Mouse (Mus musculus) CH12.LX (cell line): ENCODE measurements at regions not wholly inside any gene's neighbourhood (a gene's known extent, or its start where the extent isn't known, plus 50 kb on each side); places are given as distances from the start of the nearest gene placed in this dataset.

Experiments
- DNase-seq: peaks from one replicate; pipeline ENCODE4 v3.0.0-alpha.2; 2013; ENCODE audit errors: extremely low read depth
- H3K27ac ChIP-seq: 2 replicates; pipeline ENCODE4 v1.5.1; 2012; ENCODE audit warnings: low read depth, mild to moderate bottlenecking, control low read depth, moderate library complexity; ENCODE audit not compliant: insufficient read depth
- H3K27me3 ChIP-seq: replicated peaks from 2 replicates; pipeline ENCODE3; 2012; ENCODE audit warnings: inconsistent platforms
- H3K36me3 ChIP-seq, 2 experiments: replicated peaks in 1 of 2; 2 replicates each; pipeline versions ENCODE3 to v1.6.1; 2012; ENCODE audit warnings: inconsistent platforms in 1 of 2, low read length in 1 of 2, mild to moderate bottlenecking in 1 of 2, mixed read lengths in 1 of 2, moderate library complexity in 1 of 2; ENCODE audit not compliant: control insufficient read depth in 1 of 2, insufficient read depth in 1 of 2
- H3K4me1 ChIP-seq, 2 experiments: 2 replicates each; pipeline ENCODE4 v1.6.1; 2012; ENCODE audit warnings: inconsistent platforms in 1 of 2, moderate library complexity in 1 of 2; ENCODE audit not compliant: insufficient read depth in 2 of 2, control insufficient read depth in 1 of 2
- H3K4me2 ChIP-seq: 2 replicates; pipeline ENCODE4 v1.6.1; 2012; ENCODE audit warnings: low read depth, mild to moderate bottlenecking, control low read depth; ENCODE audit not compliant: poor library complexity, insufficient read depth, severe bottlenecking
- H3K4me3 ChIP-seq, 3 experiments: fragments of 150-350 bp in 1 of 3; sonication (generic) in 1 of 3; replicated peaks in 1 of 3; 2 replicates each; pipeline versions ENCODE3 to v1.5.1; 2011 to 2012; ENCODE audit warnings: low read depth in 2 of 3, low read length in 2 of 3, mild to moderate bottlenecking in 2 of 3, moderate library complexity in 2 of 3, control low read depth in 1 of 3, improper control_type of control experiment in 1 of 3, inconsistent platforms in 1 of 3, mixed read lengths in 1 of 3; ENCODE audit not compliant: poor library complexity in 1 of 3
- H3K79me2 ChIP-seq: replicated peaks from 2 replicates; pipeline ENCODE4 v1.6.1; 2012; ENCODE audit warnings: mild to moderate bottlenecking, moderate library complexity; ENCODE audit not compliant: control insufficient read depth, poor library complexity, insufficient read depth, severe bottlenecking; ENCODE audit errors: extremely low read depth
- H3K9ac ChIP-seq: 2 replicates; pipeline ENCODE4 v1.6.1; 2012; ENCODE audit warnings: low read depth, mild to moderate bottlenecking, control low read depth, moderate library complexity; ENCODE audit not compliant: insufficient read depth
- H3K9me3 ChIP-seq: replicated peaks from 2 replicates; pipeline ENCODE3; 2012; ENCODE audit warnings: low read length, inconsistent platforms, mixed read lengths
- BHLHE40 ChIP-seq: IDR thresholded peaks from 2 replicates; pipeline ENCODE4 v1.6.1; 2011; ENCODE audit warnings: mild to moderate bottlenecking, low read depth, low read length, improper control_type of control experiment
- CHD1 ChIP-seq: IDR thresholded peaks from 2 replicates; pipeline ENCODE4 v1.6.1; 2012; ENCODE audit warnings: low read depth, low read length, improper control_type of control experiment, inconsistent platforms
- CHD2 ChIP-seq: IDR thresholded peaks from 2 replicates; pipeline ENCODE4 v1.6.1; 2011; ENCODE audit warnings: low read length, improper control_type of control experiment
- CTCF ChIP-seq, 2 experiments: IDR thresholded peaks in 1 of 2; conservative IDR thresholded peaks in 1 of 2; 2 replicates each; pipeline ENCODE4 v1.5.1; 2011 to 2012; ENCODE audit warnings: low read depth in 2 of 2, low read length in 2 of 2, improper control_type of control experiment in 1 of 2, inconsistent platforms in 1 of 2, mild to moderate bottlenecking in 1 of 2, moderate library complexity in 1 of 2
- ELF1 ChIP-seq: IDR thresholded peaks from 2 replicates; pipeline ENCODE4 v1.6.1; 2014; ENCODE audit warnings: low read depth, mild to moderate bottlenecking, inconsistent platforms, low read length, improper control_type of control experiment
- ETS1 ChIP-seq: conservative IDR thresholded peaks from 2 replicates; pipeline ENCODE4 v1.6.1; 2012; ENCODE audit warnings: low read depth, mild to moderate bottlenecking, inconsistent platforms, low read length, improper control_type of control experiment, moderate library complexity
- HCFC1 ChIP-seq: IDR thresholded peaks from 2 replicates; pipeline ENCODE4 v1.6.1; 2012; ENCODE audit warnings: low read depth, mild to moderate bottlenecking, inconsistent platforms, low read length, improper control_type of control experiment
- JUN ChIP-seq: IDR thresholded peaks from 2 replicates; pipeline ENCODE4 v1.6.1; 2011; ENCODE audit warnings: low read depth, mild to moderate bottlenecking, low read length, improper control_type of control experiment, moderate library complexity; ENCODE audit not compliant: insufficient read depth
- MAFK ChIP-seq: IDR thresholded peaks from 2 replicates; pipeline ENCODE4 v1.6.1; 2011; ENCODE audit warnings: low read length, improper control_type of control experiment; ENCODE audit not compliant: insufficient replicate concordance
- MAZ ChIP-seq: IDR thresholded peaks from 2 replicates; pipeline ENCODE4 v1.6.1; 2012; ENCODE audit warnings: low read depth, mild to moderate bottlenecking, inconsistent platforms, low read length, improper control_type of control experiment, moderate library complexity
- MEF2A ChIP-seq: IDR thresholded peaks from 2 replicates; pipeline ENCODE4 v1.6.1; 2014; ENCODE audit warnings: low read depth, mild to moderate bottlenecking, inconsistent platforms, low read length, improper control_type of control experiment, borderline replicate concordance
- MXI1 ChIP-seq: IDR thresholded peaks from 2 replicates; pipeline ENCODE4 v1.6.1; 2011; ENCODE audit warnings: mild to moderate bottlenecking, low read depth, low read length, improper control_type of control experiment
- NELFE ChIP-seq: IDR thresholded peaks from 2 replicates; pipeline ENCODE4 v1.6.1; 2011; ENCODE audit warnings: low read depth, low read length, improper control_type of control experiment
- POLR2A ChIP-seq: IDR thresholded peaks from 2 replicates; pipeline ENCODE4 v1.6.1; 2011; ENCODE audit warnings: low read depth, mild to moderate bottlenecking, improper control_type of control experiment, low read length
- POLR2AphosphoS2 ChIP-seq: IDR thresholded peaks from 2 replicates; pipeline ENCODE4 v1.6.1; 2011; ENCODE audit warnings: low read depth, low read length, improper control_type of control experiment
- SMC3 ChIP-seq: IDR thresholded peaks from 2 replicates; pipeline ENCODE4 v1.6.1; 2011; ENCODE audit warnings: low read depth, low read length, improper control_type of control experiment
- TCF12 ChIP-seq: IDR thresholded peaks from 2 replicates; pipeline ENCODE4 v1.6.1; 2014; ENCODE audit warnings: low read depth, mild to moderate bottlenecking, inconsistent platforms, low read length, improper control_type of control experiment
- USF1 ChIP-seq: IDR thresholded peaks from 2 replicates; pipeline ENCODE4 v1.6.1; 2014; ENCODE audit warnings: low read depth, mild to moderate bottlenecking, inconsistent platforms, low read length, improper control_type of control experiment
- USF2 ChIP-seq: conservative IDR thresholded peaks from 2 replicates; pipeline ENCODE4 v1.6.1; 2011; ENCODE audit warnings: low read depth, low read length, improper control_type of control experiment
- ZC3H11A ChIP-seq: IDR thresholded peaks from 2 replicates; pipeline ENCODE4 v1.6.1; 2012; ENCODE audit warnings: low read depth, mild to moderate bottlenecking, inconsistent platforms, low read length, improper control_type of control experiment
- ZKSCAN1 ChIP-seq: IDR thresholded peaks from 2 replicates; pipeline ENCODE4 v1.6.1; 2012; ENCODE audit warnings: low read depth, inconsistent platforms, low read length, improper control_type of control experiment, borderline replicate concordance
- ZMIZ1 ChIP-seq: IDR thresholded peaks from 2 replicates; pipeline ENCODE4 v1.6.1; 2012; ENCODE audit warnings: low read depth, mild to moderate bottlenecking, inconsistent platforms, low read length, improper control_type of control experiment
- ZNF384 ChIP-seq: IDR thresholded peaks from 2 replicates; pipeline ENCODE4 v1.6.1; 2012; ENCODE audit warnings: low read depth, low read length, improper control_type of control experiment, inconsistent platforms
- dilution Hi-C: fragments of 300-500 bp; cut with MboI; formaldehyde crosslinking; loops from 2 replicates; pipeline ENCODE4 v1.14.3; 2020; ENCODE audit warnings: low sequenced_read_pairs; ENCODE audit not compliant: extremely low pct_unique_long_range_greater_than_20kb, extremely low pct_ligation_motif_present
- in situ Hi-C: fragments of 300-500 bp; cut with MboI; formaldehyde crosslinking; loops from 3 replicates; pipeline ENCODE4 v1.14.3; 2019; ENCODE audit warnings: low sequenced_read_pairs, low pct_ligation_motif_present, low pct_unique_long_range_greater_than_20kb, mixed read lengths

DNA sequence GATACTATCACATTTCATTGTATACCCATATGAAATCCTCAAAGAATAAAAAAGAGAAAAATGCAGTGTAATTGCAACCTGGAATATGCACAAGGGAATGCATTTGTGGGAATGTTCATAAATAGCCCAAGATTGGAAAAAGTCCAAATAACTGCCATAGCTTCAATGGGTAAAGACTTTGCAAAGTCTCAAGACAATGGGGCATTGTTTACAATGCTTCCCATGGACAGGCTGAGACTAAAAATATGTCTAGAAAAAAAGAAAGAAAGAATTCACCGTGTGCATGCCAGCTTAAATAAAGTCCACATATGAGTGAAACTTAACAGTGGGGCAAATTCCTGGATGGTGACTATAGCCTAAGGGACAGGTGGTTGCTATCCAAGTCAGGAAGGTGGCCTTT lies 210.4 kb upstream of the Sox11 start:
- dilution Hi-C loops (no loop called here), in situ Hi-C loops (no loop called here)
- Histone ChIP-seq H3K36me3 (no peaks in the 10 kb centered on the region), H3K4me3 (no peak overlapping the region), H3K4me1 (no peaks in the 10 kb centered on the region), H3K27ac (no peak overlapping the region), H3K27me3 (no peaks in the 10 kb centered on the region), H3K9me3 (peaks cover 55% of the 10 kb centered on the region), H3K4me2 (no peak overlapping the region), H3K79me2 (no peaks in the 10 kb centered on the region), H3K9ac (no peak overlapping the region)
- TF ChIP-seq CHD1 (no peak), ZC3H11A (no peak), ETS1 (no peak), MAZ (no peak), CHD2 (no peak), ZKSCAN1 (no peak), ZMIZ1 (no peak), NELFE (no peak), HCFC1 (no peak), POLR2A (no peak)
- DNase-seq: no peak

DNA sequence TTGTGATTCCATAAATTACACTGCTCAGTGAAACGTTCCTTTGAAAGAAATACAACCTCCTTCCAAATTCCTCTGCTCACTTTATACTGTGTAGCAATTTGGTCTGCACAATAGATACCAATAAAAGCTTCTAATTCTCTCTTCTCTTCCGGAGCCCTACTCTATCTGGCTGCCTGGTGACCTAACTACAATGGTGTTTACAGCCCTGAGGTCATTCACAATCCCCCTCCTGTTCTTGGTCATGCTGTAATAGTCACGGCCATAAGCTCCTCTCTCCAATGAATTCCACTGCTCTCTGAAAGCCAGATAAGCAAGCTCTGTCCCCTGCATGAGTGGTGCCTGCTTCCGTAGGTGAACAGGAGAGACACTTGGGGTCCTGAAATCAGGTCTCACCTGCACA lies 195.8 kb upstream of the Sox11 start:
- DNase-seq: no peak
- Histone ChIP-seq H3K4me2 (no peak overlapping the region), H3K4me3 (no peak overlapping the region), H3K36me3 (no peaks in the 10 kb centered on the region), H3K9ac (no peak overlapping the region), H3K27me3 (no peaks in the 10 kb centered on the region)
- dilution Hi-C loops: no loop called here
- TF ChIP-seq JUN (no peak), MEF2A (no peak), ETS1 (no peak), MXI1 (no peak), POLR2AphosphoS2 (no peak), TCF12 (no peak), CTCF (conservative IDR thresholded peaks at IDR 0.05 in 1 of 2, IDR thresholded peaks at IDR 0.05 in 1 of 2; ENCODE audit: low read depth in 2 of 2, low read length in 2 of 2) (no peak), BHLHE40 (no peak), HCFC1 (no peak), USF2 (no peak), MAFK (no peak), SMC3 (no peak), ELF1 (no peak), ZC3H11A (no peak), NELFE (no peak), ZMIZ1 (no peak), ZNF384 (no peak), USF1 (no peak)
- TF ChIP-seq, all 38 proteins: peak for 0
- in situ Hi-C loops: no loop called here
- no peaks in the 10 kb centered on the region for H3K79me2 ChIP-seq
- H3K27ac ChIP-seq: no peak overlapping the region
- peaks cover 69% of the 10 kb centered on the region for H3K9me3 ChIP-seq
- no peaks in the 10 kb centered on the region for H3K4me1 ChIP-seq
